Mouse (Mus musculus) B cell, adult 2 months (primary cell): ENCODE data around the gene Tipin.
"Not testable (repeated sequence)": the region's sequence is repeated elsewhere in the genome, so short reads cannot be mapped to it uniquely, and the experiment has no call there.

ENCODE experiments used
- DNase-seq, 2 experiments: peaks; one replicate each; pipeline ENCODE4 v3.0.0; 2022

Gene Tipin

DNA sequence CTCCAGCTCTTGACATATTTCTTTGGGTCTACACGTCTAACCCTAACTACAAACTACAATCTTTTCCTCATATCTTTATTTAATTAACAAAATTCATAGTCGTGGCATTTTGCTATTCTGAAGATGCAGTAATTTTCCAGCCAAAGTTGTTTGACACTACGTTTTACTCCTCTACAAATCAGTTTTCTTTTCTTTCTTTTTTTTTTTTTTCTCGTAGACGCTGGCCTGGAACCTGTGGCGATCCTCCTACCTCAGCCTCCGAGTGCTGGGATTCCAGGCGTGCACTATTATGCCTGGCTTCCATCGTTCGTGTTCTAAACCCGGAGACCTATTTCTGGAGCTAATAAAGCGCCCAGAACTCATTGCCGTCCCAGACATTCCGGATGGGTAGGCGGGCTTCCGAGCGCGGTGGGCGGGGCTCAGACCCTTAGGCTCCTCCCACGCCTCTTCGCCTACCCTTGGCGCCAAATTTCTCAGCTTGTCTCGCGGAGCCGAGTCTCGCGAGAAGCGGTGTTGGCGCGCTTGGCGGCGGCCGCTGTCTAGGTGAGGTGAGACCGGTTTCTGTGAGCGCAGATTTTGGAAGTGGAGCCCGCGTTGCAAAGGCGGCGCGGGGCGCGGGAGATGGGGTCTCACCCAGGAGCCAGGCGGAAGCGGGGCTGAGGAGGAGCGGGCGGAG lies at the start of gene Tipin:
Gene Tipin (plus strand): TSS at position 477 of the 676 bp plus-strand sequence.
- DNase-seq = peak; percentile 96 to 97

DNA sequence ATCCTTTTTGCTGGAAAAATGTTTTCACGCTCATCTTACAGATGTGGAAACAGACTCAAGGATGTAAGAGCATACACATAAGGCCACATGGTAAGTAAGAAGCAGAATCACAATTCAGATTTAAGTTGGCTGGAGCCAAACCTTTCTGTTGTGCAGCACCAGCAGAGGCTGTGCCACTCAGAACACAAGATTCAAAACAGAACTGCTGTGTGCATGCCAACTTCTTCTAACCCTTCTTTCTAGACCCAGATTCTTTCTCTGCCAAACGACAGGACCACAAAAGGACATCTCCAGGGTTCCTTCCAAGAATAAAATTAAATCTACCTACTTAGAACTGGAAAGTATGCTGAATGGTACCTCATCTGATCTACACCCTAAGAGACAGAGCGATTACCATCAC lies 49.7 kb upstream of the Tipin start:
- DNase-seq = no peak

GRCm38 (mm10) chr9:64232257-64232957 lies 49.0 kb upstream of the Tipin start:
- DNase-seq = no peak

DNA sequence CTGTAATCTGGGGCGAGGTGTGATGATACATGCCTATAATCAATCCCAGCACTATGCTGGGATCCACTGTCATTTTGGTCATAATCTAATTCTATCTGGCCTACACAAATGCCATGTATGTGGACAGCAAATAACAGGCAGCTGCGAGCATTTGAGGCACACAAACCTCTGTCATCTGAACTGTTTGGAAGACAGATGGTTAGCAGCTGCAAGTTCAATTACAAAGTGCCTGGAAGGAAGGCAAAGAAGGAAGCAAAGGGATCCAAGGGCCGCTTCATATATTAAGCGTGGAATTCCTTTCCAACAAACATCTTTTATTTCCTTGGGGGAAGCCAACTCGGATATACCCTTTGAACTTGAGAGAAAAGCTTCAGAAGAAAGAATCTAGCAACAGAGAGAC lies 47.7 kb upstream of the Tipin start:
- no peak for DNase-seq

DNA sequence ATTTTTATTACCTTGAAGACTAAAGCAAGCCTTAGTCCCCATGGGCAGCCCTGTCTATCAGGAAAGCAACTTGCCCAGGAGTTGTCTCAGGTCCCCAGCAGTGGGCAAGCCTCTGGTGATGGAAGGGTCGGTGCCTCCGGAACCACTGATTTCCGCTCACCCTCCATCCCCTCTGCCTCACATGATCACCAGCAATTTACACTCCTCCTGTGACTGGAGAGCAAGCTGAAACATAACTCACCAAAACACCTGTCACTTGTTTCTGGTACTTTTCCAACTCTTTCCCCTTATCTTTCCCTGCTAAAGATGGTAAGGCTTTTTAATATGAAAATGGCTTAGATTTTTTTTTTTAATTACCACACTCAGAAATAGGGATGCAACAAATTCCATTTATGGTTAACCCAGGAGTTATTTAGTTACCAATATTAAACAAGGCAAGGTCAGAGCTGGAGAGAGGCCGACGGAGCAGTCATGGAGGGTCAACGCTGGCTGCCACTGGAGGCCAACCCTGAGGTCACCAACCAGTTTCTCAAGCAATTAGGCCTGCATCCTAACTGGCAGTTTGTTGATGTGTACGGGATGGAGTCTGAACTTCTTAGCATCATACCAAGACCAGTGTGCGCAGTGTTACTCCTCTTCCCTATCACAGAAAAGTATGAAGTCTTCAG lies 46.5 kb upstream of the Tipin start, which contains the start of gene Uchl4:
Gene Uchl4 (plus strand): TSS at position 434 of the 668 bp plus-strand sequence.
- no peak for DNase-seq

DNA sequence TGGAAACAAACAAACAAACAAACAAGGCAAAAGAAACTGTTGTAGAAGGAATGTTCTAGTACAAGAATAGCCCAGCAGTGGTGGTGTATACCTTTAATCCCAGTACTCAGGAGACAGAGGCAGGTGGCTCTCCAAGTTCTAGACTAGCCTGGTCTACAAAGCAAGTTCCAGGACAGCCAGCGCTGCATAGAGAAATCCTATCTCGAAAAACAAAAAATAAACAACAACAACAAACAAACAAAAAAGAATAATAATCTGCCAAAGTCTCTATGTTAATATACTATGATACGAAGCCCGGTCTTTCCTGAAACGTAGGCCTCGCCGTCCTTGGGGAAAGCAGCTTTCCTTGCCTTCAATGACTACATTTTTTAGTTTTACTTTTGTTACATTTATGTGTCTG lies 45.3 kb upstream of the Tipin start:
- DNase-seq = no peak

- no peak for DNase-seq
These were observed 41.3 kb upstream of the Tipin start for GRCm38 (mm10) chr9:64240116-64240515.

- DNase-seq = no peak
These were observed 40.7 kb upstream of the Tipin start for GRCm38 (mm10) chr9:64240681-64241080.

- peak; percentile 61 to 66 for DNase-seq
These were observed 39.0 kb upstream of the Tipin start for GRCm38 (mm10) chr9:64242381-64242831.

- no peak for DNase-seq
These were observed 32.0 kb upstream of the Tipin start for GRCm38 (mm10) chr9:64249371-64249770.

DNA sequence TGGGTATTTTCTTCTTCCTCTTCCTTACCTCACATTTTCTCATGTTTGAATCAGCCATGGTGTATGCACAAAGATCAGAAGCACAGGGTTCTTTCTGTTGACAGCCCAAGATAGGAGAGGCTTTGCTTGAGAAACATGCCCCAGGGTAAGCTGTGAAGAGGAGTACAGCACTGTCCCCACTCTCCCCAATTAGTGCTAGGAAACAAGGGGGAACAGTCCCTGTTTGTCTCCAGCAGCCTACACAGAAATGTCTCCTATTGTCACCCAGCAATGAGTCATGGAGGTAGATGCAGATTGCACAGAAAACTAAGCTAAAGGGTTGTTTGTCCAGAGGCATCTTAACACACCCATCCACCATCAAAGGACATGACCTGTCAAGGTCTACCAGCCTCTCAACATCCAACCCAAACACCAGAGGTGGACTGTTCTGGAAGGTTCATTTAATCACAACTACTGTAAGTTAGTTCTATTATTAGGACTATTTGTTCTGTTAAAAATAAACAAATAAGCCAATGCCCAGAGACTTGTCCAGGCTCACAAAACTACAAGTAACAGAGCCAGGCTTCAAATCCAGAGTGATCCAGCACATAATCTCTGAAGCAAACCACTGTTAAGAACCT lies 31.2 kb upstream of the Tipin start:
- no peak for DNase-seq

GRCm38 (mm10) chr9:64252591-64253020 lies 28.8 kb upstream of the Tipin start:
- peak in 1 of 2 experiments; percentile 23 for DNase-seq

- peak; percentile 100 for DNase-seq
These were observed 28.1 kb upstream of the Tipin start, which contains the start of gene Map2k1 for GRCm38 (mm10) chr9:64253021-64253904. Gene Map2k1, minus strand, starts transcription at chr9:64253631.

- no peak for DNase-seq
These were observed 26.0 kb upstream of the Tipin start for GRCm38 (mm10) chr9:64255422-64255821.

DNA sequence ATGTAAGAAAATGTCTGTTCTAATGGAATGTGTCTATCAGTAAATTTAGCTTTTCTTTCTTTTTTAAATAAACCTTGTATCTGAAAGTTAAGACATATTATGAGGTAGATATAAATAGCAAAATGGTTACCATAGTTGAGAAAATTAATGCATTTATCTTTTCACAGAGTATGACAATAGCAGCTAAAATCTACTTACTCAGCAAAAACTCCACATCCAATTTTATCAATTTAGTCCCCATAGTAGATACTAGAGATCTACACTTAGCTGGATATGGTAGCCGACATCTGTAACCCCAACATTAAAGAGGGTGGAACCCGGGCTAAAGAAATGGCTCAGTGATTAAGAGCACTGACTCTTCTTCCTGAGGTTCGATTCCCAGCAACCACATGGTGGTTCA lies 25.2 kb upstream of the Tipin start:
- DNase-seq = no peak

DNA sequence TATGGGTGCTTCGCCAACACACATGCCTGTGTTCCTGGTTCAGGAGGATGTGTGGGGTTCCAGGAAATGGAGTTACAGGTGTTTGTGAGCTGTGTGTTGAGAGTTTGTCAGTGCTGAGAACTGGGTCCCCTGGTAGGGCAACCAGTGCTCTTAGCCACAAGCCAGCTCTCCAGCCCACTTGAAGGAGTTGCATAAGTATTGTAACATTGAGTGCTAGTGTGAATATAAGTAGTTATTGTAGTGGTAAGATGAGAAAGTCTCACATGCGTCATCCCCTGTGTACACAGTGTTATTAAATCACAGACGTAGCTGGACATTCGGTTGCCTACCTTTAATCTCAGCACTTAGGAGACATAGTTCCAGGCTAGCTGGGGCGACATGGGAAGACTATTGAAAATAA lies 21.5 kb upstream of the Tipin start:
- no peak for DNase-seq

GRCm38 (mm10) chr9:64261023-64261422 lies 20.4 kb upstream of the Tipin start:
- DNase-seq = no peak

GRCm38 (mm10) chr9:64264813-64265212 lies 16.6 kb upstream of the Tipin start:
- DNase-seq = no peak

DNA sequence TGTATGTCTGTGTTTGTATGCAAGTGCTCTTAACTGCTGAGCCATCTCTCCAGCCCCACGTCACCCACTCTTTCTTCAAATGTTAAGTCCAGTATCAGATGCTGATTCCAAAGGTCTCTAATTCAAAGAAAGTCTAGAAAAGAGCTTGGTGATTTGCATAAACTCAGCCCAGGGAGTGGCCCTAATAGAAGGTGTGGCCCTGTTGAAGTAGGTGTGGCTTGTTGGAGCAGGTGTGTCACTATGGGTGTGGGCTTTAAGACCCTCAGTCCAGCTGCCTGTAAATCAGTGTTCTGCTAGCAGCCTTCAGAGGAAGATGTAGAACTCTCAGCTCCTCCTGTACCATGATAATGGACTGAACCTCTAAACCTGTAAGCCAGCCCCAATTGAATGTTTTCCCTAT lies 14.2 kb upstream of the Tipin start:
- no peak for DNase-seq

- DNase-seq = no peak
These were observed 13.2 kb upstream of the Tipin start for GRCm38 (mm10) chr9:64268196-64268595.

- not testable (repeated sequence) for DNase-seq
These were observed 12.5 kb upstream of the Tipin start for GRCm38 (mm10) chr9:64268836-64269235.

DNA sequence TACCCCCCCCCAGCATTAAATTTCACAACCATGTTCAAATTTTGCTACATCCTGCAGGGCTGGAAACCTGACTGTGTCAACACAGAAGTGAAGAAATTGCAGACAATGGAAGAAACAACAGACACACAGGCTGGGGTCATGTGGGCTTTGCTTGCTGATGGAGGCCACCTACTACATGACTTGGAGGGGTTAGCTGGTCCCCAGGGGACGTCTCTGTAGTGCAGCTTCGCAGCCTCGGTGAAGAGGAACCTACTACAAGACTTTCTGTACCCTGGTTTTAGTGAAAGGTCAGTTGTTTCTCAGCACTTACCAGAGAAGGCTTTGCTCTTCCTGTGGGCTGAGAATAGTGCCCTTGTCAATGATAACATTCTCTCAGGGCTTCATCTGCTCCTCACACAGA lies 10.1 kb upstream of the Tipin start:
- no peak for DNase-seq
